Mouse (Mus musculus) erythroblast, embryonic 14.5 days (primary cell): ENCODE measurements around the gene Gm8138. TPM values are rescaled to one million over a fixed set of nuclear protein-coding genes. Genes with fewer than 3 reads are reported as not detected.
"Not testable (repeated sequence)": the region's sequence is repeated elsewhere in the genome, so short reads cannot be mapped to it uniquely, and the experiment has no call there.

Experiments used
- H3K27me3 ChIP-seq: 2 replicates; pipeline ENCODE4 v1.6.1; 2012; ENCODE audit warnings: inconsistent platforms; ENCODE audit not compliant: control insufficient read depth
- H3K36me3 ChIP-seq: 2 replicates; pipeline ENCODE4 v1.6.1; 2012; ENCODE audit warnings: mild to moderate bottlenecking, inconsistent platforms; ENCODE audit not compliant: control insufficient read depth
- H3K4me1 ChIP-seq: 2 replicates; pipeline ENCODE4 v1.6.1; 2012; ENCODE audit warnings: inconsistent platforms; ENCODE audit not compliant: control insufficient read depth
- H3K4me3 ChIP-seq: replicated peaks from 2 replicates; pipeline ENCODE3; 2012; ENCODE audit warnings: moderate library complexity, mild to moderate bottlenecking, inconsistent platforms
- H3K9me3 ChIP-seq: 2 replicates; pipeline ENCODE4 v1.6.1; 2012; ENCODE audit warnings: low read length, inconsistent platforms, mixed read lengths; ENCODE audit not compliant: control insufficient read depth
- polyA plus RNA-seq: library from polyadenylated mRNA; stranded (reverse); fragments of >175 nt; gene quantifications from 2 replicates; pipeline ENCODE4 v1.2.3, GENCODE M21; 2012

Gene Gm8138
- 0.03 TPM in 2 replicates for polyA plus RNA-seq

DNA sequence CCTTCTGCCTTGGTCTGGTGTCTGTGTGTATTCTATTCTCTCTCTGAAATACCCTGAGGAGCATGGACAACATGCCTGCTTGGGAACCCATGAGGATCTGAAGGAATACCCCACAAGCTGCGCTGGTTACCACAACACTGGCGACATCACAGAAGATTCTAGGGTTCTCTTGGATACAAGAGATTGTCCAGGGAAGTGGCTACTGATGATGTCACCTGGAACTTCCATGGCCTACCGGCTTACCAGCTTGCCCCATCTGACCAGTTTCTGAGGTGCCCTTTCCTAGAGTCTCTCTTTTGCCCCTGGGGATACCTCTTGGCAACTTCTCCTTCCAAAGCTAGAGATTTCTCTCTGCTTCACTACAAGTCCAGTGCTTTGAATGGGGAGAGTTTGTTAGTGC, at the start of gene Gm8138:
Gene Gm8138 (minus strand): TSS at position 101 of the 400 bp plus-strand sequence.
- not testable (repeated sequence) for H3K36me3 ChIP-seq, H3K4me1 ChIP-seq, H3K27me3 ChIP-seq, H3K4me3 ChIP-seq, H3K9me3 ChIP-seq

DNA sequence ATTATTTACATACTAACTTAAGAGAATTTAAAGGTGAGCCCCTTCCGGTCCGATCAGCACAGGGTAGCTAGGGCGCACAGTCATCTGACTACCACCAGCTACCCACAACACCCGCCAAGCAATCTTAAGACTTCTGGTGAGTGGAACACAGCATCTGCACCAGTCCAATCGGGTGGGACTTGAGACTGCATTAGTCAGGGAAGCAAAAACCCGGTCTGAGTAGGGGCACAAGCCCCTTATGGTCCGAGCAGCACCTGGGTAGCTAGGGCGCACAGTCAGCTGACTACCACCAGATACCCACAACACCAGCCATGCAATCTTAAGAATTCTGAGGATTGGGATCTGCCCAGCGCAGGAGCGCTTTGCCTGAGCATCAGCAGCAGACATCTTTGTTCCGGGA, 54.4 kb downstream of the Gm8138 start:
- not testable (repeated sequence) for H3K36me3 ChIP-seq, H3K4me1 ChIP-seq, H3K27me3 ChIP-seq, H3K9me3 ChIP-seq, H3K4me3 ChIP-seq

Other genes with a start within 250 kb of the Gm8138 start
- not detected in 2 replicates for gene Gm7233, start 236.5 kb downstream of the Gm8138 start, polyA plus RNA-seq
- gene Gm8122, start 181.0 kb downstream of the Gm8138 start, polyA plus RNA-seq = not detected in 2 replicates
- 0.03 TPM in 1 of 2 replicates, not detected in the other for gene Gm8126, start 157.7 kb downstream of the Gm8138 start, polyA plus RNA-seq
- gene Gm9732, start 141.3 kb downstream of the Gm8138 start, polyA plus RNA-seq = not detected in 2 replicates
- gene Gm8127, start 122.5 kb downstream of the Gm8138 start, polyA plus RNA-seq = not detected in 2 replicates
- gene 1700001F09Rik, start 68.5 kb downstream of the Gm8138 start, polyA plus RNA-seq = not detected in 2 replicates
- gene Gm5799, start 127.2 kb upstream of the Gm8138 start, polyA plus RNA-seq = not detected in 2 replicates
- not detected in 2 replicates for gene Gm17654, start 162.8 kb upstream of the Gm8138 start, polyA plus RNA-seq
- gene Gm10375, start 191.7 kb upstream of the Gm8138 start, polyA plus RNA-seq = not detected in 2 replicates